15 mouse cellular contexts compared by ENCODE assay signal in genomic region chr10:45471321-45471720, GRCm38 (mm10). TPM values are rescaled to one million over a fixed set of nuclear protein-coding genes. Genes with fewer than 3 reads are reported as not detected.
A peak's percentile ranks its signal among the peaks of the same experiment; 100 is the strongest.
DNase-seq lines count a peak whose midpoint lies in the region; ATAC-seq and TF ChIP-seq lines count a peak whose summit lies in the region.
"Had no signal": no experiment of that assay in that cellular context is flagged by ENCODE, and none has a peak within 500 bp of the region (broad histone marks: within the 10 kb centered on the region; RNA-seq: fewer than 3 reads in every experiment).

No protein-coding gene starts in this region.

- H3K27ac ChIP-seq in heart, embryonic 15.5 days, result no peak overlapping the region
- H3K27ac ChIP-seq in CH12.LX (ENCODE audit: insufficient read depth, low read depth), result no peak overlapping the region
- H3K27ac ChIP-seq in embryonic facial prominence, embryonic 11.5 days (replicated peaks; ENCODE audit: low read depth, low read length), result no peak overlapping the region
- no peak overlapping the region for H3K27ac ChIP-seq in limb, embryonic 14.5 days (replicated peaks; ENCODE audit: low read depth, low read length)
- H3K27ac ChIP-seq: gastrocnemius, adult 2 months had no signal

- ATAC-seq in heart, embryonic 15.5 days (replicated peaks; ENCODE audit: insufficient number of reproducible peaks, insufficient read depth, low FRiP score, low read depth), result no peak
- ATAC-seq in embryonic facial prominence, embryonic 11.5 days (replicated peaks; ENCODE audit: insufficient number of reproducible peaks, low FRiP score, low TSS enrichment, low read depth), result no peak
- ATAC-seq in limb, embryonic 14.5 days (ENCODE audit: low FRiP score, low read depth), result no peak
- ATAC-seq in erythroblast, adult 5-6 weeks (replicated peaks; ENCODE audit: low FRiP score, poor library complexity, severe bottlenecking), result no peak

- dilution Hi-C loops in CH12.LX (cut with MboI; ENCODE audit: extremely low pct_ligation_motif_present, extremely low pct_unique_long_range_greater_than_20kb, low sequenced_read_pairs), result no loop called here

- no peak for TF ChIP-seq POLR2A in CH12.LX (IDR thresholded peaks at IDR 0.05; ENCODE audit: low read depth, low read length)
- TF ChIP-seq POLR2A in limb, embryonic 14.5 days (IDR thresholded peaks at IDR 0.05; ENCODE audit: borderline replicate concordance, extremely low read depth, insufficient read depth, insufficient read length), result no peak

- peaks cover 2% of the 10 kb centered on the region; the same call in 1 of the 2 replicates for H3K27me3 ChIP-seq in heart, embryonic 15.5 days
- H3K27me3 ChIP-seq in CH12.LX (replicated peaks), result no peaks in the 10 kb centered on the region
- H3K27me3 ChIP-seq in embryonic facial prominence, embryonic 11.5 days (ENCODE audit: control insufficient read depth, insufficient read depth, low read length), result no peaks in the 10 kb centered on the region
- peaks cover 24% of the 10 kb centered on the region for H3K27me3 ChIP-seq in limb, embryonic 14.5 days (ENCODE audit: control insufficient read depth, insufficient read depth, low read length)

- H3K36me3 ChIP-seq in heart, embryonic 15.5 days, result no peaks in the 10 kb centered on the region
- H3K36me3 ChIP-seq in CH12.LX (replicated peaks in 1 of 2; ENCODE audit: control insufficient read depth in 1 of 2, insufficient read depth in 1 of 2, low read length in 1 of 2), result no peaks in the 10 kb centered on the region
- no peaks in the 10 kb centered on the region for H3K36me3 ChIP-seq in embryonic facial prominence, embryonic 11.5 days (replicated peaks; ENCODE audit: control insufficient read depth, insufficient read depth, low read depth, low read length)
- no peaks in the 10 kb centered on the region for H3K36me3 ChIP-seq in limb, embryonic 14.5 days (ENCODE audit: control insufficient read depth, insufficient read depth, low read length)

- in situ Hi-C loops in CH12.LX (cut with MboI; ENCODE audit: low pct_ligation_motif_present, low pct_unique_long_range_greater_than_20kb, low sequenced_read_pairs), result no loop called here

- H3K4me1 ChIP-seq in heart, embryonic 15.5 days (replicated peaks), result peaks cover 15% of the 10 kb centered on the region
- H3K4me1 ChIP-seq in CH12.LX (ENCODE audit: control insufficient read depth in 1 of 2, insufficient read depth in 2 of 2), result no peaks in the 10 kb centered on the region
- no peaks in the 10 kb centered on the region for H3K4me1 ChIP-seq in embryonic facial prominence, embryonic 11.5 days (ENCODE audit: control insufficient read depth, insufficient read depth, low read length)
- H3K4me1 ChIP-seq in limb, embryonic 14.5 days (ENCODE audit: control insufficient read depth, insufficient read depth, low read length), result peaks cover 9% of the 10 kb centered on the region

- WGBS in heart, embryonic 15.5 days, result 38% methylated on average over 3 of the region's 3 CpGs
- 11% methylated on average over 3 of the region's 3 CpGs for WGBS in embryonic facial prominence, embryonic 11.5 days
- WGBS in limb, embryonic 14.5 days, result 14% methylated on average over 3 of the region's 3 CpGs

- H3K4me3 ChIP-seq in heart, embryonic 15.5 days, result no peak overlapping the region
- H3K4me3 ChIP-seq in CH12.LX (replicated peaks in 1 of 3; ENCODE audit: low read depth in 2 of 3, low read length in 2 of 3, poor library complexity in 1 of 3), result no peak overlapping the region
- no peak overlapping the region for H3K4me3 ChIP-seq in embryonic facial prominence, embryonic 11.5 days (ENCODE audit: low read depth, low read length)
- no peak overlapping the region for H3K4me3 ChIP-seq in limb, embryonic 14.5 days (replicated peaks; ENCODE audit: low read length)
- H3K4me3 ChIP-seq: gastrocnemius, adult 2 months; myocyte had no signal

- TF ChIP-seq RAD21 in CH12.LX (IDR thresholded peaks at IDR 0.05; ENCODE audit: low read depth, low read length), result no peak

- no peak for DNase-seq in heart, adult 18-20 months
- DNase-seq in CH12.LX (ENCODE audit: extremely low read depth) (no peak), adipocyte (ENCODE audit: low spot score) (no peak)
- peak; percentile 35 for DNase-seq in embryonic facial prominence, embryonic 11.5 days (ENCODE audit: low spot score)
- no peak for DNase-seq in limb, embryonic 14.5 days (ENCODE audit: low spot score)
- DNase-seq in adrenal gland, postnatal 14 days, result no peak
- DNase-seq: adrenal gland, postnatal 25 days; cerebellum, adult 2 months; gastrocnemius, adult 2 months; kidney, postnatal 25 days; right cerebral cortex, postnatal 25 days; thymus, postnatal 36 days had no signal

- TF ChIP-seq CTCF in CH12.LX (conservative IDR thresholded peaks at IDR 0.05 in 1 of 2, IDR thresholded peaks at IDR 0.05 in 1 of 2; ENCODE audit: low read depth in 2 of 2, low read length in 2 of 2), result no peak

- no peaks in the 10 kb centered on the region for H3K9me3 ChIP-seq in heart, embryonic 15.5 days (replicated peaks)
- H3K9me3 ChIP-seq in CH12.LX (replicated peaks; ENCODE audit: low read length), result no peaks in the 10 kb centered on the region
- no peaks in the 10 kb centered on the region for H3K9me3 ChIP-seq in embryonic facial prominence, embryonic 11.5 days (replicated peaks; ENCODE audit: control insufficient read depth, low read length)
- no peaks in the 10 kb centered on the region for H3K9me3 ChIP-seq in limb, embryonic 14.5 days (ENCODE audit: control insufficient read depth, low read length)

- peaks cover 11% of the 10 kb centered on the region for H3K79me2 ChIP-seq in CH12.LX (replicated peaks; ENCODE audit: control insufficient read depth, extremely low read depth, insufficient read depth, poor library complexity, severe bottlenecking)

- 0 out of 2 replicates have a peak, but pooled peaks have one; percentile 17 for TF ChIP-seq EP300 in CH12.LX (IDR thresholded peaks at IDR 0.05; ENCODE audit: low read length)

- no peak overlapping the region for H3K9ac ChIP-seq in heart, embryonic 15.5 days
- 0 out of 2 replicates have a peak overlapping the region, but pooled peaks have one; percentile 14 for H3K9ac ChIP-seq in CH12.LX (ENCODE audit: insufficient read depth, low read depth)
- no peak overlapping the region for H3K9ac ChIP-seq in embryonic facial prominence, embryonic 11.5 days (replicated peaks; ENCODE audit: low read length)
- no peak overlapping the region for H3K9ac ChIP-seq in limb, embryonic 14.5 days (ENCODE audit: low read depth, low read length, severe bottlenecking)

- peak overlapping the region; percentile 54; the same call in 1 of the 2 replicates for H3K4me2 ChIP-seq in heart, embryonic 15.5 days
- no peak overlapping the region for H3K4me2 ChIP-seq in CH12.LX (ENCODE audit: insufficient read depth, low read depth, poor library complexity, severe bottlenecking)
- H3K4me2 ChIP-seq in embryonic facial prominence, embryonic 11.5 days (ENCODE audit: low read depth, low read length), result no peak overlapping the region; the same call in 1 of the 2 replicates
- H3K4me2 ChIP-seq in limb, embryonic 14.5 days (replicated peaks; ENCODE audit: low read depth, low read length, severe bottlenecking), result 0 out of 2 replicates have a peak overlapping the region, but pooled peaks have one; percentile 5

TF ChIP-seq in CH12.LX, 34 proteins besides CTCF, POLR2A, EP300 and RAD21:
- TF ChIP-seq JUND (conservative IDR thresholded peaks at IDR 0.05; ENCODE audit: low read depth, low read length) (no peak), CHD2 (IDR thresholded peaks at IDR 0.05; ENCODE audit: low read length) (peak; percentile 90), MYC (IDR thresholded peaks at IDR 0.05; ENCODE audit: low read depth, low read length) (no peak), GABPA (IDR thresholded peaks at IDR 0.05; ENCODE audit: insufficient replicate concordance, low read depth, low read length) (no peak), ZNF384 (IDR thresholded peaks at IDR 0.05; ENCODE audit: low read depth, low read length) (peak; percentile 6; the same call in 1 of the 2 replicates)

RNA-seq across cellular contexts. Expression of gene Lin28b, which starts 14.9 kb away (rescaled TPM):
- 2.2 and 3.5 TPM in 2 replicates for polyA plus RNA-seq in heart, embryonic 15.5 days (2015; fragmentation: Nextera tagmentation; extraction: Ambion mirVana)
- total RNA-seq in heart, adult 18-20 months (2021), result under 1 TPM; 0.05 to 0.08 TPM
- total RNA-seq in CH12.LX (2012; rRNA removed), result 11.6 and 11.8 TPM in 2 replicates
- 14.1 and 14.9 TPM in 2 replicates for total RNA-seq in CH12.LX (2014; rRNA removed)
- 9.5 and 10.0 TPM in 2 replicates for polyA plus RNA-seq in CH12.LX (2012; ENCODE audit: insufficient read length, low read depth)
- 13.6 and 14.7 TPM in 2 replicates for polyA plus RNA-seq in embryonic facial prominence, embryonic 11.5 days (2014; fragmentation: Nextera tagmentation; extraction: Ambion mirVana)
- polyA plus RNA-seq in limb, embryonic 14.5 days (2012; rRNA removed), result 1.1 and 1.2 TPM in 2 replicates
- polyA plus RNA-seq in limb, embryonic 14.5 days (2014; fragmentation: Nextera tagmentation; extraction: Ambion mirVana), result 1.2 and 1.3 TPM in 2 replicates
- total RNA-seq in adrenal gland, postnatal 14 days (2021), result 0.11 TPM in 1 of 2 replicates, not detected in the other
- not detected in 2 replicates for total RNA-seq in erythroblast, adult 5-6 weeks (2015; ENCODE audit: low replicate concordance)
- not detected in 2 replicates for total RNA-seq in erythroblast, adult 5-6 weeks (2017; ENCODE audit: low replicate concordance)
- total RNA-seq: gastrocnemius, adult 2 months had no signal

Comparison
In these comparisons a context has a peak if more than half of its experiments do, and no peak if none do; other contexts are left out.
1. H3K4me2 ChIP-seq: peak in heart, embryonic 15.5 days (single experiment) and limb, embryonic 14.5 days (single experiment); none in CH12.LX (single experiment) and embryonic facial prominence, embryonic 11.5 days (single experiment).
2. RNA of gene Lin28b, which starts 14.9 kb away (total RNA-seq): 11.6 to 14.9 TPM in CH12.LX; 0.05 to 0.08 TPM in heart, adult 18-20 months, 0.11 TPM in adrenal gland, postnatal 14 days and not detected in erythroblast, adult 5-6 weeks; every median in the first group is over 10 times any median in the second.